Mouse (Mus musculus) MEL (cell line): Measurements from ENCODE around the gene Mafk.

Experiments used
- BHLHE40 ChIP-seq: IDR thresholded peaks from 2 replicates; pipeline ENCODE4 v1.6.1; 2012; ENCODE audit warnings: low read depth, mild to moderate bottlenecking, inconsistent platforms, low read length, improper control_type of control experiment, borderline replicate concordance
- CTCF ChIP-seq, 3 experiments: IDR thresholded peaks in 2 of 3; conservative IDR thresholded peaks in 1 of 3; 2 replicates each; pipeline ENCODE4 v1.5.1; 2011 to 2012; ENCODE audit warnings: low read length in 3 of 3, low read depth in 2 of 3, mild to moderate bottlenecking in 2 of 3, improper control_type of control experiment in 1 of 3, inconsistent platforms in 1 of 3, mixed read lengths in 1 of 3, moderate library complexity in 1 of 3; ENCODE audit not compliant: control insufficient read depth in 1 of 3, insufficient read depth in 1 of 3, poor library complexity in 1 of 3, severe bottlenecking in 1 of 3
- ELF1 ChIP-seq: IDR thresholded peaks from 2 replicates; pipeline ENCODE4 v1.6.1; 2014; ENCODE audit warnings: low read depth, mild to moderate bottlenecking, inconsistent platforms, low read length, improper control_type of control experiment, moderate library complexity
- HCFC1 ChIP-seq: IDR thresholded peaks from 2 replicates; pipeline ENCODE4 v1.6.1; 2012; ENCODE audit warnings: low read depth, mild to moderate bottlenecking, inconsistent platforms, low read length, improper control_type of control experiment, moderate library complexity
- MAFK ChIP-seq: IDR thresholded peaks from 2 replicates; pipeline ENCODE4 v1.6.1; 2011; ENCODE audit warnings: low read depth, mild to moderate bottlenecking, low read length, improper control_type of control experiment, borderline replicate concordance
- MAX ChIP-seq: IDR thresholded peaks from 2 replicates; pipeline ENCODE4 v1.6.1; 2011; ENCODE audit warnings: low read length, improper control_type of control experiment
- MAZ ChIP-seq: IDR thresholded peaks from 2 replicates; pipeline ENCODE4 v1.6.1; 2012; ENCODE audit warnings: low read depth, mild to moderate bottlenecking, inconsistent platforms, low read length, improper control_type of control experiment
- MYC ChIP-seq: IDR thresholded peaks from 2 replicates; pipeline ENCODE4 v1.6.1; 2011; ENCODE audit warnings: low read depth, mild to moderate bottlenecking, low read length, improper control_type of control experiment, moderate library complexity
- NRF1 ChIP-seq: IDR thresholded peaks from 2 replicates; pipeline ENCODE4 v1.6.1; 2014; ENCODE audit warnings: low read depth, mild to moderate bottlenecking, inconsistent platforms, low read length, improper control_type of control experiment, moderate library complexity; ENCODE audit not compliant: poor library complexity, insufficient read depth, severe bottlenecking
- POLR2A ChIP-seq, 2 experiments: IDR thresholded peaks; 2 replicates each; pipeline ENCODE4 v1.6.1; 2011 to 2012; ENCODE audit warnings: low read length in 2 of 2, mild to moderate bottlenecking in 2 of 2, control low read depth in 1 of 2, improper control_type of control experiment in 1 of 2, low read depth in 1 of 2, moderate library complexity in 1 of 2; ENCODE audit not compliant: control insufficient read depth in 1 of 2, insufficient read depth in 1 of 2, poor library complexity in 1 of 2
- TCF12 ChIP-seq: IDR thresholded peaks from 2 replicates; pipeline ENCODE4 v1.6.1; 2014; ENCODE audit warnings: low read depth, mild to moderate bottlenecking, inconsistent platforms, low read length, improper control_type of control experiment, moderate library complexity
- USF1 ChIP-seq: IDR thresholded peaks from 2 replicates; pipeline ENCODE4 v1.6.1; 2014; ENCODE audit warnings: low read depth, mild to moderate bottlenecking, inconsistent platforms, low read length, improper control_type of control experiment, moderate library complexity
- USF2 ChIP-seq, 2 experiments: IDR thresholded peaks; 2 replicates each; pipeline ENCODE4 v1.6.1; 2011 to 2012; ENCODE audit warnings: improper control_type of control experiment in 2 of 2, low read length in 2 of 2, borderline replicate concordance in 1 of 2, inconsistent platforms in 1 of 2, low read depth in 1 of 2, mild to moderate bottlenecking in 1 of 2; ENCODE audit not compliant: insufficient read depth in 1 of 2

DNA sequence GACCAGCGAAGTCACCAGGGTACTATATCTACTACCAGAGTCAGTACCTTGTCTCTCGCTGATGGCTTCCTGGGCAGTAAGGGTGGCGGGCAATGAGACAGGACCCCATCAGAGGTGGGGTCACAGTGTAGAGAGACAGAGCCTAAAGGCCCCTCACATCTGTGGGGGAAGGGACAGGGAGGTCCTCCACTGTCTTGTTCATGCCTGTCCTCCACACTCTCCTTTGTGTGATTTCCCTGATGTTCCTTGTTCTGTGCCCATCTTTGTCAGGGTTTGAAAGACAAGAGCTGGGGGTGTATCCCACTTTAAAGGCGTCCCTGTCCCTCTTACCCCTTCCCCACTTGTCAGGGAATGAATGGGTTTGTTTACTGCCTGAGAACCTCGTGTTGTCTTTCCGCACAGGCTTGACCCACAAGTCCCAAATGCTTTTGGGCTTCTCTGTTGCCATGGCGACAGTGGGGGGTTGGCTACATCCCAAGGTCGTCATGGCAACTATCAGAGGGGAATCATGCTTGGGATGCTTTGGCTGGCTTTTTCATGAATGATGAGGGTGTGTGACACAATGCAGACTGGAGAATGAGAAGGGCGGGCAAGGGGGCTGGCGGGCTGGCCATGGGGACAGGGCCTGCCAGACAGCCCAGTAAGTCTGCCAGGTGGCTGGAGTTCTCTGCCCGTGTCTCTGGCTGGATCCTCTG lies 6.3 kb downstream of the Mafk start:
- TF ChIP-seq BHLHE40 (no peak), MAFK (no peak), MAZ (no peak), CTCF (IDR thresholded peaks at IDR 0.05 in 2 of 3, conservative IDR thresholded peaks at IDR 0.05 in 1 of 3; ENCODE audit: control insufficient read depth in 1 of 3, insufficient read depth in 1 of 3, low read depth in 2 of 3, low read length in 3 of 3, poor library complexity in 1 of 3, severe bottlenecking in 1 of 3) (no peak), HCFC1 (no peak), TCF12 (no peak), USF1 (no peak), ELF1 (no peak), NRF1 (no peak), POLR2A (IDR thresholded peaks at IDR 0.05; ENCODE audit: control insufficient read depth in 1 of 2, insufficient read depth in 1 of 2, low read depth in 1 of 2, low read length in 2 of 2, poor library complexity in 1 of 2) (no peak), MAX (no peak), USF2 (IDR thresholded peaks at IDR 0.05; ENCODE audit: borderline replicate concordance in 1 of 2, insufficient read depth in 1 of 2, low read depth in 1 of 2, low read length in 2 of 2) (no peak), MYC (no peak)
